Mouse (Mus musculus): Measurements from ENCODE around the gene Ankrd26. TPM values are rescaled to one million over a fixed set of nuclear protein-coding genes. Genes with fewer than 3 reads are reported as not detected.
"Not testable (repeated sequence)": the region's sequence is repeated elsewhere in the genome, so short reads cannot be mapped to it uniquely, and the experiment has no call there.

The Ankrd26 gene
- polyA plus RNA-seq (2015; fragmentation: Nextera tagmentation; extraction: Ambion mirVana): 6.2 and 7.1 TPM in 2 replicates

GRCm38 (mm10) chr6:118561745-118562609, at the start of gene Ankrd26:
Gene Ankrd26, minus strand, starts transcription at chr6:118562226.
- H3K9me3 ChIP-seq (replicated peaks): no peaks in the 10 kb centered on the region
- peaks cover 15% of the 10 kb centered on the region; the same call in 1 of the 2 replicates for H3K36me3 ChIP-seq
- H3K4me3 ChIP-seq: peak within 1 kb of the TSS; percentile 72
- no peaks in the 10 kb centered on the region for H3K27me3 ChIP-seq
- peak; percentile 95 for ATAC-seq (replicated peaks; ENCODE audit: insufficient number of reproducible peaks, insufficient read depth, low FRiP score, low read depth)
- 4% methylated on average over 54 of the region's 54 CpGs for WGBS
- H3K4me2 ChIP-seq: peak within 1 kb of the TSS; percentile 92
- peak within 1 kb of the TSS; percentile 67 for H3K27ac ChIP-seq
- H3K9ac ChIP-seq: peak within 1 kb of the TSS; percentile 77
- peaks cover 18% of the 10 kb centered on the region for H3K4me1 ChIP-seq (replicated peaks)

GRCm38 (mm10) chr6:118608906-118609305, 46.9 kb upstream of the Ankrd26 start:
- no peak for ATAC-seq (replicated peaks; ENCODE audit: insufficient number of reproducible peaks, insufficient read depth, low FRiP score, low read depth)
- WGBS: 82% methylated on average over 6 of the region's 6 CpGs
- Histone ChIP-seq H3K4me3 (no peak overlapping the region), H3K9me3 (replicated peaks) (no peaks in the 10 kb centered on the region), H3K27me3 (no peaks in the 10 kb centered on the region), H3K9ac (no peak overlapping the region), H3K4me1 (replicated peaks) (no peaks in the 10 kb centered on the region), H3K36me3 (peaks cover 72% of the 10 kb centered on the region; the same call in 1 of the 2 replicates), H3K27ac (no peak overlapping the region), H3K4me2 (no peak overlapping the region)

- ATAC-seq (replicated peaks; ENCODE audit: insufficient number of reproducible peaks, insufficient read depth, low FRiP score, low read depth): no peak
- Histone ChIP-seq H3K9me3 (replicated peaks) (no peaks in the 10 kb centered on the region), H3K4me3 (no peak overlapping the region), H3K36me3 (peaks cover 80% of the 10 kb centered on the region), H3K9ac (no peak overlapping the region), H3K4me1 (replicated peaks) (no peaks in the 10 kb centered on the region), H3K27me3 (no peaks in the 10 kb centered on the region), H3K4me2 (no peak overlapping the region), H3K27ac (no peak overlapping the region)
- WGBS: 68% methylated on average over 7 of the region's 7 CpGs
Observed at GRCm38 (mm10) chr6:118605974-118606373, 43.9 kb upstream of the Ankrd26 start.

DNA sequence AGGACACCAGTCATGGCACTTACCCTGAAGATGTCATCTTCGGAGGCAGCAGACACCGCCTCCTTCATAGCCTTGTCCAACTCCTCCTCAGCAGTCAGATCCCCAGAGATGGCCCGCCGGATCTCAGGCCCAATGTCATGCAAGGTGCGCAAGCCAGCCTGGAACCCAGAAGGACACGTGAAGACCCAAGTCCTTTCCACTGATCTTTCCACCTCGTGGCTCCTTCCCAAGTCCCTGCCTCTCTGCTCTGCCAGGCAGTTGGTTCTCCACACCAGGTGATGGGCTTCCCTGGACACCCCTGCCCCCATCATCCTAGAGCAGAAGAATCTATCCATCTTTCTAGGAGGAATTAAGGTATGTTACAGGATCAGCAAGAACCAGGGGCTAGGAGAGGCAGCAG, 41.8 kb upstream of the Ankrd26 start:
- Histone ChIP-seq H3K9me3 (replicated peaks) (no peaks in the 10 kb centered on the region), H3K4me3 (no peak overlapping the region), H3K27me3 (no peaks in the 10 kb centered on the region), H3K9ac (no peak overlapping the region), H3K4me2 (no peak overlapping the region), H3K36me3 (peaks cover 67% of the 10 kb centered on the region), H3K4me1 (replicated peaks) (no peaks in the 10 kb centered on the region), H3K27ac (no peak overlapping the region)
- 89% methylated on average over 7 of the region's 7 CpGs for WGBS
- ATAC-seq (replicated peaks; ENCODE audit: insufficient number of reproducible peaks, insufficient read depth, low FRiP score, low read depth): no peak

DNA sequence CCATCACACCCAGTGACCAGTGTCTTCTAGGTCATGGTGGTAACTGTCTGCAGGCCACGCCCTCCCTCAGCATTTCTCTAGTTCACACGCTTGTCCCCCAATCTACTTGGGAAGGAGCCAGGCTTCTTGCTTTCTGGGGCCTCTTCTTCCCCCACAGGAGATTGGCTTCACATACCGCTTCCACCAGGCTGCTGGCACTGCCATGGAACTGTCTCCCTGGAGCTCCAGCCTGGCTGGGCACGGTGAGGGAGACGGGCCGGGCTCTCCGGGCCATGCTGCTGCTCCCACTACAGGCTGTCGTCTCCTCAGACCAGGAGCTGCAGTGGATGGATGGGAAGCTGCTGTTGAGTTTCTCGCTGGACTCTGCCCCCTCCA, 33.6 kb upstream of the Ankrd26 start:
- Histone ChIP-seq H3K27ac (peak overlapping the region; percentile 2; the same call in 1 of the 2 replicates), H3K4me1 (replicated peaks) (peaks cover 13% of the 10 kb centered on the region), H3K4me3 (no peak overlapping the region), H3K9ac (no peak overlapping the region), H3K36me3 (peaks cover 50% of the 10 kb centered on the region), H3K9me3 (replicated peaks) (no peaks in the 10 kb centered on the region), H3K27me3 (peaks cover 13% of the 10 kb centered on the region; the same call in 1 of the 2 replicates), H3K4me2 (no peak overlapping the region)
- WGBS: 55% methylated on average over 9 of the region's 9 CpGs
- ATAC-seq (replicated peaks; ENCODE audit: insufficient number of reproducible peaks, insufficient read depth, low FRiP score, low read depth): peak; percentile 27; the same call in 1 of the 2 replicates

- WGBS: 68% methylated on average over 10 of the region's 10 CpGs
Observed at GRCm38 (mm10) chr6:118594833-118595680, 33.0 kb upstream of the Ankrd26 start.

GRCm38 (mm10) chr6:118594070-118594469, 32.0 kb upstream of the Ankrd26 start:
- Histone ChIP-seq H3K27me3 (peaks cover 13% of the 10 kb centered on the region; the same call in 1 of the 2 replicates), H3K27ac (no peak overlapping the region), H3K4me2 (peak overlapping the region; percentile 61), H3K4me1 (replicated peaks) (peaks cover 13% of the 10 kb centered on the region), H3K9me3 (replicated peaks) (no peaks in the 10 kb centered on the region), H3K9ac (no peak overlapping the region), H3K36me3 (peaks cover 47% of the 10 kb centered on the region), H3K4me3 (peak overlapping the region; percentile 38; the same call in 1 of the 2 replicates)
- WGBS: 46% methylated on average over 10 of the region's 10 CpGs
- ATAC-seq (replicated peaks; ENCODE audit: insufficient number of reproducible peaks, insufficient read depth, low FRiP score, low read depth): no peak

More at GRCm38 (mm10) chr6:118594833-118595680, 33.0 kb upstream of the Ankrd26 start:
- no peaks in the 10 kb centered on the region for H3K9me3 ChIP-seq (replicated peaks)
- no peak overlapping the region for H3K9ac ChIP-seq
- H3K36me3 ChIP-seq: peaks cover 50% of the 10 kb centered on the region
- peaks cover 13% of the 10 kb centered on the region for H3K4me1 ChIP-seq (replicated peaks)
- H3K4me2 ChIP-seq: no peak overlapping the region
- H3K27me3 ChIP-seq: peaks cover 13% of the 10 kb centered on the region; the same call in 1 of the 2 replicates
- no peak overlapping the region for H3K4me3 ChIP-seq
- ATAC-seq (replicated peaks; ENCODE audit: insufficient number of reproducible peaks, insufficient read depth, low FRiP score, low read depth): no peak
- no peak overlapping the region for H3K27ac ChIP-seq

GRCm38 (mm10) chr6:118593377-118594061, 31.5 kb upstream of the Ankrd26 start:
- peaks cover 13% of the 10 kb centered on the region for H3K4me1 ChIP-seq (replicated peaks)
- ATAC-seq (replicated peaks; ENCODE audit: insufficient number of reproducible peaks, insufficient read depth, low FRiP score, low read depth): no peak; the same call in 1 of the 2 replicates
- H3K36me3 ChIP-seq: peaks cover 47% of the 10 kb centered on the region
- peak overlapping the region; percentile 38 for H3K4me3 ChIP-seq
- peak overlapping the region; percentile 61 for H3K4me2 ChIP-seq
- peaks cover 13% of the 10 kb centered on the region; the same call in 1 of the 2 replicates for H3K27me3 ChIP-seq
- 26% methylated on average over 34 of the region's 34 CpGs for WGBS
- no peak overlapping the region for H3K27ac ChIP-seq
- no peak overlapping the region for H3K9ac ChIP-seq
- no peaks in the 10 kb centered on the region for H3K9me3 ChIP-seq (replicated peaks)

- Histone ChIP-seq H3K4me2 (peak overlapping the region; percentile 61), H3K9ac (no peak overlapping the region), H3K4me3 (peak overlapping the region; percentile 38), H3K4me1 (replicated peaks) (peaks cover 13% of the 10 kb centered on the region), H3K9me3 (replicated peaks) (no peaks in the 10 kb centered on the region), H3K27me3 (peaks cover 13% of the 10 kb centered on the region; the same call in 1 of the 2 replicates), H3K27ac (no peak overlapping the region), H3K36me3 (peaks cover 40% of the 10 kb centered on the region)
- 61% methylated on average over 21 of the region's 21 CpGs for WGBS
- no peak for ATAC-seq (replicated peaks; ENCODE audit: insufficient number of reproducible peaks, insufficient read depth, low FRiP score, low read depth)
Observed at GRCm38 (mm10) chr6:118592662-118593376, 30.8 kb upstream of the Ankrd26 start.

DNA sequence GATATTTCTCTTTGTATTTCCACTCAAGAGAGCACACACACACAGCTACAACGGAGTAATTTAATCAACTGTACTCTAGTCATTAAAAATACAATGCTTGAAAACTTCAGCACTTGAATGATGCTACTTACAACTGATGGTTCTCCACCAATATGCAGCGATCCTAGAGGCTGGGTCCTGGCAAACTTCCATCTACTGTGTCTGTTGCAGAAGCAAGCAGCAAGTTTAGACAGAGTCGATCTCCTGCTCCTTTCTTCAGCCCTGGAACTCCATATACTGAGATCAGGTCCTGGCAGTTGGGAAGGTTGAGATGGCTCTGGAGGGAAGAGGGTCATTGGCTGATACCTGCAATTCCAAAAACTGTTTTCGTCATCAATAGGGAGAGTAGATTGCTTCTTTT, 16.7 kb upstream of the Ankrd26 start:
- not testable (repeated sequence) for H3K36me3 ChIP-seq; H3K9ac ChIP-seq; H3K4me3 ChIP-seq; H3K27ac ChIP-seq; H3K27me3 ChIP-seq; H3K4me1 ChIP-seq (replicated peaks); H3K9me3 ChIP-seq (replicated peaks); H3K4me2 ChIP-seq; ATAC-seq (replicated peaks; ENCODE audit: insufficient number of reproducible peaks, insufficient read depth, low FRiP score, low read depth)
- WGBS: 73% methylated on average over 4 of the region's 4 CpGs

Data from heart, embryonic 15.5 days (tissue).